Mouse (Mus musculus) midbrain, embryonic 10.5 days (tissue): ENCODE data around the gene St6galnac1. TPM values are rescaled to one million over a fixed set of nuclear protein-coding genes. Genes with fewer than 3 reads are reported as not detected.
"Not testable (repeated sequence)": the region's sequence is repeated elsewhere in the genome, so short reads cannot be mapped to it uniquely, and the experiment has no call there.

ENCODE experiments used
- DNase-seq: peaks from one replicate; pipeline ENCODE4 v3.0.0-alpha.2; 2017; ENCODE audit warnings: low spot score
- H3K27ac ChIP-seq: fragments of 300-500 bp; sonication (generic); replicated peaks from 2 replicates; pipeline ENCODE4 v1.5.1; 2016; ENCODE audit warnings: mild to moderate bottlenecking
- H3K27me3 ChIP-seq: fragments of 300-500 bp; sonication (generic); 2 replicates; pipeline ENCODE4 v1.6.1; 2016; ENCODE audit warnings: low read depth, mild to moderate bottlenecking; ENCODE audit not compliant: poor library complexity, severe bottlenecking
- H3K36me3 ChIP-seq: fragments of 300-500 bp; sonication (generic); 2 replicates; pipeline ENCODE4 v1.6.1; 2016; ENCODE audit warnings: mild to moderate bottlenecking, moderate library complexity
- H3K4me1 ChIP-seq: fragments of 300-500 bp; sonication (generic); 2 replicates; pipeline ENCODE4 v1.6.1; 2016
- H3K4me3 ChIP-seq: fragments of 300-500 bp; sonication (generic); 2 replicates; pipeline ENCODE4 v1.5.1; 2016; ENCODE audit warnings: mild to moderate bottlenecking, moderate library complexity
- H3K9me3 ChIP-seq: fragments of 300-500 bp; sonication (generic); replicated peaks from 2 replicates; pipeline ENCODE4 v1.6.1; 2016; ENCODE audit warnings: mild to moderate bottlenecking
- WGBS: fragments of 180-500 bp; shearing (Covaris S2); methylation state at CpG from one replicate; pipeline ENCODE4 v1.1.7; 2016; 5-methylcytosine and 5-hydroxymethylcytosine counted together
- polyA plus RNA-seq: library from polyadenylated mRNA; unstranded; fragments of >200 nt; fragmentation: Nextera tagmentation; extraction: Ambion mirVana; gene quantifications from 2 replicates; pipeline ENCODE4 v1.2.1, GENCODE M21; 2016

Gene St6galnac1
- polyA plus RNA-seq, 1 experiment from 2014 or later: not detected

DNA sequence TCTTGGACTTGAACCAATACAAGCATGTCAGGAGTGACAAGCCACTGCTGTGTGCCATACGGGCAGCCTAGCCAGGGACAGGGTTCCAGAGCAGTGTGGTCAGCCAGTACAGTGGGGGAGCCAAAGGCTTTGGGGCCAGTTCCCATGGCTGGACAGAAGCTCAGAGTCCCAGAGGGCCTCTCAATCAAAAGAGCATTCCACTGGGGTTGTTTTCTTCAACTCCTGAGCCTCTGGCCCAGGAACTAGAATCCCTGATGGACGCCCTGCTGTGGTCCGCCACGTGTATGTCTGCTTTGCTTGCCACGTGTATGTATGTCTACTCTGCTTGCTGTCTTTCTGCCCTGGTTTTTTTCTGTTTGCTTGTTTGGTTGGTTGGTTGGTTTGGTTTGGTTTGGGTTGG, 25.8 kb upstream of the St6galnac1 start:
- Histone ChIP-seq H3K4me1 (no peaks in the 10 kb centered on the region), H3K4me3 (no peak overlapping the region), H3K36me3 (no peaks in the 10 kb centered on the region), H3K27ac (no peak overlapping the region), H3K27me3 (no peaks in the 10 kb centered on the region), H3K9me3 (no peaks in the 10 kb centered on the region)
- WGBS: 77% methylated on average over 5 of the region's 5 CpGs
- DNase-seq: no peak

- H3K9me3 ChIP-seq: no peaks in the 10 kb centered on the region
- no peaks in the 10 kb centered on the region for H3K27me3 ChIP-seq
- no peaks in the 10 kb centered on the region for H3K4me1 ChIP-seq
- no peak overlapping the region for H3K27ac ChIP-seq
- 90% methylated on average over 5 of the region's 5 CpGs for WGBS
- H3K4me3 ChIP-seq: no peak overlapping the region
- no peaks in the 10 kb centered on the region for H3K36me3 ChIP-seq
- DNase-seq: no peak
Observed at GRCm38 (mm10) chr11:116799364-116799763, 24.1 kb upstream of the St6galnac1 start.

GRCm38 (mm10) chr11:116784221-116784620, 8.9 kb upstream of the St6galnac1 start:
- H3K27ac ChIP-seq: no peak overlapping the region
- WGBS: 92% methylated on average over 10 of the region's 10 CpGs

GRCm38 (mm10) chr11:116782737-116783145, 7.4 kb upstream of the St6galnac1 start:
- no peak for DNase-seq
- Histone ChIP-seq H3K4me3 (no peak overlapping the region), H3K27ac (no peak overlapping the region), H3K27me3 (no peaks in the 10 kb centered on the region), H3K4me1 (no peaks in the 10 kb centered on the region), H3K9me3 (0 out of 2 replicates have a peak, but pooled peaks cover 3% of the 10 kb centered on the region), H3K36me3 (no peaks in the 10 kb centered on the region)
- WGBS: 87% methylated on average over 9 of the region's 9 CpGs

More at GRCm38 (mm10) chr11:116784221-116784620, 8.9 kb upstream of the St6galnac1 start:
- H3K36me3 ChIP-seq: no peaks in the 10 kb centered on the region
- no peak for DNase-seq
- H3K4me1 ChIP-seq: no peaks in the 10 kb centered on the region
- 0 out of 2 replicates have a peak, but pooled peaks cover 3% of the 10 kb centered on the region for H3K9me3 ChIP-seq
- H3K4me3 ChIP-seq: no peak overlapping the region
- no peaks in the 10 kb centered on the region for H3K27me3 ChIP-seq

GRCm38 (mm10) chr11:116773205-116773604, 2.1 kb downstream of the St6galnac1 start:
- no peaks in the 10 kb centered on the region for H3K4me1 ChIP-seq
- H3K27me3 ChIP-seq: no peaks in the 10 kb centered on the region
- H3K36me3 ChIP-seq: no peaks in the 10 kb centered on the region
- 73% methylated on average over 2 of the region's 2 CpGs for whole genome bisulfite sequencing
- H3K4me3 ChIP-seq: no peak overlapping the region
- no peaks in the 10 kb centered on the region for H3K9me3 ChIP-seq
- no peak for DNase-seq
- no peak overlapping the region for H3K27ac ChIP-seq

- Histone ChIP-seq H3K4me1 (no peaks in the 10 kb centered on the region), H3K36me3 (no peaks in the 10 kb centered on the region), H3K27me3 (no peaks in the 10 kb centered on the region), H3K9me3 (no peaks in the 10 kb centered on the region), H3K27ac (no peak overlapping the region), H3K4me3 (no peak overlapping the region)
- WGBS: 90% methylated on average over 5 of the region's 5 CpGs
- DNase-seq: no peak
Observed at GRCm38 (mm10) chr11:116769873-116770272, 5.4 kb downstream of the St6galnac1 start.

DNA sequence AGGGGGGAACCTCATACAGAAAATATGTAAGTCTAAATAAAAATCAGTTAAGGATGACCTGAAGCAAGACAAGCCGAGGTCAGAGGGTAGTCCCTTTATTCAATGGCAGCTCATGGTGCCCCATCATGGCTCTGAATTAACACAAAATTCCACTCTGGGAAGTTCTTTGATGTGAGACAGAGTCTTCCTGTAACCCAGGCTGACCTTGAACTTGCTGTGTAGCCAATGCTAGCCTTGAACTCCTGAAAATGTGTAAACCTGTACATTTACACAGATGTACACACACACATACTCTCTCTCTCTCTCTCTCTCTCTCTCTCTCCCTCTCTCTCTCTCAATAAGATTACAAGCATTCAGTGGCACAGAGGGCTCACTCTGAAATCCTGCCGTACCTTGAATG, 10.4 kb downstream of the St6galnac1 start:
- no peak overlapping the region for H3K4me3 ChIP-seq
- no peaks in the 10 kb centered on the region for H3K9me3 ChIP-seq
- H3K4me1 ChIP-seq: no peaks in the 10 kb centered on the region
- H3K27me3 ChIP-seq: no peaks in the 10 kb centered on the region
- WGBS: 89% methylated on average over 2 of the region's 2 CpGs
- no peak overlapping the region for H3K27ac ChIP-seq
- H3K36me3 ChIP-seq: no peaks in the 10 kb centered on the region
- no peak for DNase-seq

- no peak overlapping the region for H3K4me3 ChIP-seq
- H3K4me1 ChIP-seq: no peaks in the 10 kb centered on the region
- H3K27ac ChIP-seq: no peak overlapping the region
- 93% methylated on average over 7 of the region's 7 CpGs for WGBS
- H3K9me3 ChIP-seq: no peaks in the 10 kb centered on the region
- DNase-seq: no peak
- H3K27me3 ChIP-seq: no peaks in the 10 kb centered on the region
- H3K36me3 ChIP-seq: no peaks in the 10 kb centered on the region
Observed at GRCm38 (mm10) chr11:116764346-116764745, 11.0 kb downstream of the St6galnac1 start.

- DNase-seq: no peak
- WGBS: 88% methylated on average over 4 of the region's 4 CpGs
- no peak overlapping the region for H3K4me3 ChIP-seq
Observed at GRCm38 (mm10) chr11:116755191-116755590, 20.1 kb downstream of the St6galnac1 start.

GRCm38 (mm10) chr11:116753674-116754470, 21.4 kb downstream of the St6galnac1 start:
- no peaks in the 10 kb centered on the region for H3K27me3 ChIP-seq
- H3K4me1 ChIP-seq: no peaks in the 10 kb centered on the region
- no peak overlapping the region for H3K27ac ChIP-seq
- H3K36me3 ChIP-seq: no peaks in the 10 kb centered on the region
- H3K9me3 ChIP-seq: 0 out of 2 replicates have a peak, but pooled peaks cover under 1% of the 10 kb centered on the region
- no peak overlapping the region for H3K4me3 ChIP-seq
- no peak for DNase-seq
- WGBS: 85% methylated on average over 5 of the region's 5 CpGs

More at GRCm38 (mm10) chr11:116755191-116755590, 20.1 kb downstream of the St6galnac1 start:
- no peak overlapping the region for H3K27ac ChIP-seq
- H3K4me1 ChIP-seq: no peaks in the 10 kb centered on the region
- H3K27me3 ChIP-seq: no peaks in the 10 kb centered on the region
- no peaks in the 10 kb centered on the region for H3K36me3 ChIP-seq
- 0 out of 2 replicates have a peak, but pooled peaks cover 3% of the 10 kb centered on the region for H3K9me3 ChIP-seq

DNA sequence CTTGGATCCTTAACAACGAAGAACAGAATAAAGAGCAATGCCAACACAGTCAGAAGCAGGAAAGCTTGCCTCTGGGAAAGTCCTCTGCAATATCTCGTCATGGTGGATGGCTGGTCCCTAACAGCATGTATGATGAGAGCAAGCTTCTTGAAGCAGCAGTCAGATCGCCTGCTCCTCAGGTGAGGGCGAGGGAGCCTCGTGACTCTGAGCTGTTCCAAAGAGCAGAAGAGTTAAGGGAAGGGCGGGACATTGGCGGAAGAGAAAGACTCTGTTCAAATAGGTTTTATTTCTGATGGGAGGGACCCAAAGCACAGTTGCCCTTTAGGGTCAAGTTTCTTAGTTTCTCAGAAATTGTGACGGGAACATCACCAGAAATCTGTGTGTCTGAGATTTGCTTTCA, 25.6 kb downstream of the St6galnac1 start:
- Histone ChIP-seq H3K27me3 (no peaks in the 10 kb centered on the region), H3K36me3 (no peaks in the 10 kb centered on the region), H3K27ac (no peak overlapping the region), H3K4me3 (no peak overlapping the region), H3K9me3 (no peaks in the 10 kb centered on the region), H3K4me1 (no peaks in the 10 kb centered on the region)
- 82% methylated on average over 8 of the region's 8 CpGs for WGBS
- DNase-seq: no peak

DNA sequence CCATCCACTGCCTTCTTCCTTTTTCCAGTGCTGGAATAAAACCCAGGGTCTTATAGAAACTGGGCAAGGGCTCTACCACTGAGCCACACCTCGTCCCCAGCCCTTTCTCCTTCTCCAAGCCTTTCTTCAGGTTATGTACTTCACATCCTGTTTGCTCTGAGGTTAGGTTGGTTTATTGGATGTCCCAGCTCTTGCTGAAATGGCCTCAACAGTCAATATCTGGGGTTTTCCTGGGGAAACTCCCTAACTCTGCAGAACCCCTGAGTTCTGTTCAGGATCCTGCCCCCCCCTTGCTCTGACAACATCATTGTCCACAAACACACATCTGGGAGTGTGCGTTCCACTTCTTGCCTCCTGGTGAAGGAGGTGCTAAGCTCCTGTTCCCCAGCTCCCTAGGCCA, 26.6 kb downstream of the St6galnac1 start:
- H3K36me3 ChIP-seq, H3K9me3 ChIP-seq, H3K4me1 ChIP-seq, H3K27ac ChIP-seq, H3K27me3 ChIP-seq, H3K4me3 ChIP-seq, DNase-seq: not testable (repeated sequence)
- WGBS: 79% methylated on average over 2 of the region's 2 CpGs

GRCm38 (mm10) chr11:116746822-116747221, 28.5 kb downstream of the St6galnac1 start:
- WGBS: 91% methylated on average over 3 of the region's 3 CpGs
- not testable (repeated sequence) for H3K27me3 ChIP-seq, H3K4me1 ChIP-seq, H3K36me3 ChIP-seq, H3K4me3 ChIP-seq, H3K27ac ChIP-seq, H3K9me3 ChIP-seq, DNase-seq
